Mouse (Mus musculus) midbrain, embryonic 14.5 days (tissue): ENCODE data around the gene Dtd1. TPM values are rescaled to one million over a fixed set of nuclear protein-coding genes. Genes with fewer than 3 reads are reported as not detected.
A peak's percentile ranks its signal among the peaks of the same experiment; 100 is the strongest.

Experiments
- ATAC-seq: fragments of 200-750 bp; cut with Nextera tagmentation; 2 replicates; pipeline ENCODE4 v1.8.0; 2017; ENCODE audit warnings: moderate number of reproducible peaks, moderate library complexity; ENCODE audit not compliant: low FRiP score, low TSS enrichment
- DNase-seq: peaks from one replicate; pipeline ENCODE4 v3.0.0-alpha.2; 2015
- H3K27ac ChIP-seq: fragments of 300-500 bp; sonication (generic); replicated peaks from 2 replicates; pipeline ENCODE4 v1.5.1; 2014; ENCODE audit warnings: mild to moderate bottlenecking, low read depth, low read length, moderate library complexity
- H3K27me3 ChIP-seq: fragments of 300-500 bp; sonication (generic); 2 replicates; pipeline ENCODE4 v1.6.1; 2014; ENCODE audit warnings: low read length, control low read depth, mixed read lengths; ENCODE audit not compliant: control insufficient read depth, insufficient read depth
- H3K36me3 ChIP-seq: fragments of 300-500 bp; sonication (generic); 2 replicates; pipeline ENCODE4 v1.6.1; 2014; ENCODE audit warnings: low read length, control low read depth; ENCODE audit not compliant: control insufficient read depth, insufficient read depth
- H3K4me1 ChIP-seq: fragments of 300-500 bp; sonication (generic); 2 replicates; pipeline ENCODE4 v1.6.1; 2014; ENCODE audit warnings: mild to moderate bottlenecking, antibody characterized with exemption, low read length, control low read depth; ENCODE audit not compliant: control insufficient read depth, insufficient read depth
- H3K4me2 ChIP-seq: fragments of 300-500 bp; sonication (generic); 2 replicates; pipeline ENCODE4 v1.6.1; 2014; ENCODE audit warnings: mild to moderate bottlenecking, low read length, moderate library complexity
- H3K4me3 ChIP-seq: fragments of 300-500 bp; sonication (generic); replicated peaks from 2 replicates; pipeline ENCODE4 v1.5.1; 2014; ENCODE audit warnings: low read depth, low read length
- H3K9ac ChIP-seq: fragments of 300-500 bp; sonication (generic); replicated peaks from 2 replicates; pipeline ENCODE4 v1.6.1; 2014; ENCODE audit warnings: mild to moderate bottlenecking, low read length, moderate library complexity
- H3K9me3 ChIP-seq: fragments of 300-500 bp; sonication (generic); 2 replicates; pipeline ENCODE4 v1.6.1; 2016; ENCODE audit warnings: low read length, control low read depth, mixed read lengths; ENCODE audit not compliant: control insufficient read depth
- WGBS: fragments of 180-500 bp; shearing (Covaris S2); extraction: QIAGEN DNeasy Blood & Tissue Kit; methylation state at CpG from one replicate; pipeline ENCODE4 v1.1.7; 2014; 5-methylcytosine and 5-hydroxymethylcytosine counted together
- microRNA-seq: library from miRNA; unstranded; fragments of <30 nt; microRNA quantifications from one replicate; pipeline ENCODE4, GENCODE M21; 2016
- polyA plus RNA-seq: library from polyadenylated mRNA; unstranded; fragments of >200 nt; fragmentation: Nextera tagmentation; extraction: Ambion mirVana; gene quantifications from 2 replicates; pipeline ENCODE4 v1.2.1, GENCODE M21; 2014

Dtd1 gene
- polyA plus RNA-seq, 1 experiment from 2014 or later: 118 TPM

GRCm38 (mm10) chr2:144791671-144792294 lies 192.1 kb downstream of the Dtd1 start:
- 79% methylated on average over 14 of the region's 14 CpGs for WGBS
- no peaks in the 10 kb centered on the region for H3K9me3 ChIP-seq
- H3K4me1 ChIP-seq: no peaks in the 10 kb centered on the region
- no peak overlapping the region for H3K4me2 ChIP-seq
- ATAC-seq: no peak
- peak; percentile 14 for DNase-seq
- no peak overlapping the region for H3K9ac ChIP-seq
- no peak overlapping the region for H3K27ac ChIP-seq
- H3K36me3 ChIP-seq: no peaks in the 10 kb centered on the region
- no peak overlapping the region for H3K4me3 ChIP-seq
- H3K27me3 ChIP-seq: no peaks in the 10 kb centered on the region

GRCm38 (mm10) chr2:144797515-144797914 lies 197.8 kb downstream of the Dtd1 start:
- Histone ChIP-seq H3K4me2 (no peak overlapping the region), H3K9me3 (no peaks in the 10 kb centered on the region), H3K27ac (no peak overlapping the region), H3K36me3 (no peaks in the 10 kb centered on the region), H3K27me3 (no peaks in the 10 kb centered on the region), H3K9ac (no peak overlapping the region), H3K4me3 (no peak overlapping the region), H3K4me1 (no peaks in the 10 kb centered on the region)
- WGBS: 85% methylated on average over 8 of the region's 8 CpGs
- no peak for DNase-seq
- no peak for ATAC-seq

DNA sequence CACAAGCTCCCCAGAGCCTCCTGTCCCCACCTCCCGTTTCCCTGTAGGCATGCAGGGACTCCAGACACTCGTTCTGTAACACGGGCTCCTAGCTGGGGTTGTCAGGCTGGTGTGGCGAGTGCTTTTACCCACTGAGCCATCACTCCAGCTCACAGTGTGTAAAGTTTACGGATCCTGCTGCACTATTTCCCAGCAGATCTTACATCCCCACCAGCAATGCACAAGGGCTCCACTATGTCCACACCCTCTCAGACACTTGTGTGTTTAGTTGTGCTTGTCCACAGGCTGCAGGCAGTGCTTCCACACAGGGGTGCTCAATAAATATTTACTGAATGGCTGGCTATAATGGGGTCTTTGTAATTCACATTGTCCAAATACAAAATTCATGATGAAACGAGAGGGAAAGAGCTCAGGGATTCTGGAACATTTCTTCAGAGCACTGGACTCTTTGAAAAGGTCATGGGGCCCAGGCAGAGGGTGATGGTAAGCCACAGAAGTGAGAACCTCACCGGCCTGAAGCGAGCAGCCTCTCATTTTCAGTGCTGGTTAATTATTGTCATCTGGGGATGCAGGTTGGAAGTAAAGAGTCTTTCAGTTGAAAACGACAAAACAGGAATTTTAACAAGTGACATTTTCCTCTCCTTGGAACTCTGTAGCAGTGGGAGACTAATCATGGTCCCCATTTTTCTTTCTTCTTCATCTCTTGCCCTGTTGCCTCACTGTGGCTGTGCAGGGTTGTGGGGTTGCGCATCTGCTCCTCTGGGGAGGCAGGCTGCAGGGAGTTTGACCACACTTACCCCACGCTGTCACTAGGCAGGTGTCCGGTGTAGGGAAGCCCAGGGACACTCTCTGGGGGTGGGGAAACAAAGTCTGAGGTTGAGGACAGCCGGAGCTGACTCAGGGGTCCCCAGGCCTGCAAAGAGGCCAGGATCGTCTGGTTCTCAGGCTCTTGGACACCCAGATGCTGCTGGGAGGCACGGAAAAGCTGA lies 208.4 kb downstream of the Dtd1 start:
- Histone ChIP-seq H3K4me2 (no peak overlapping the region), H3K4me1 (no peaks in the 10 kb centered on the region), H3K27ac (no peak overlapping the region), H3K9ac (no peak overlapping the region), H3K4me3 (no peak overlapping the region), H3K9me3 (no peaks in the 10 kb centered on the region), H3K36me3 (no peaks in the 10 kb centered on the region), H3K27me3 (no peaks in the 10 kb centered on the region)
- WGBS: 63% methylated on average over 15 of the region's 15 CpGs
- no peak for DNase-seq
- ATAC-seq: no peak

Small RNA genes within 50 kb of the gene (microRNA-seq; reads per million reads assigned to microRNA genes)
- not detected for gene Gm24823

Other genes with a start within 250 kb of the Dtd1 start
- 24.0 and 25.5 TPM in 2 replicates for gene Kat14, start 230.9 kb upstream of the Dtd1 start, polyA plus RNA-seq
- 3.1 TPM in 1 of 2 replicates, not detected in the other for gene Pet117, start 230.9 kb upstream of the Dtd1 start, polyA plus RNA-seq
- gene Dzank1, start 72.5 kb upstream of the Dtd1 start, polyA plus RNA-seq: 13.1 and 16.6 TPM in 2 replicates
- 25.6 and 31.7 TPM in 2 replicates for gene Polr3f, start 72.2 kb upstream of the Dtd1 start, polyA plus RNA-seq
- 55.6 and 64.4 TPM in 2 replicates for gene Rbbp9, start 49.0 kb upstream of the Dtd1 start, polyA plus RNA-seq
- gene Sec23b, start 43.7 kb upstream of the Dtd1 start, polyA plus RNA-seq: 47.2 and 69.8 TPM in 2 replicates
- 55.4 and 70.5 TPM in 2 replicates for gene Smim26, start 5.8 kb upstream of the Dtd1 start, polyA plus RNA-seq
- gene Scp2d1, start 223.8 kb downstream of the Dtd1 start, polyA plus RNA-seq: not detected in 2 replicates